Mouse (Mus musculus) spleen, postnatal 36 days (tissue): ENCODE results near the gene Echdc2.
"Not testable (repeated sequence)": the region's sequence is repeated elsewhere in the genome, so short reads cannot be mapped to it uniquely, and the experiment has no call there.

ENCODE experiments used
- DNase-seq, 2 experiments: peaks; one replicate each; pipeline ENCODE4 v3.0.0; 2022; ENCODE audit warnings: low spot score in 2 of 2, mixed read lengths in 1 of 2

Gene Echdc2

GRCm38 (mm10) chr4:108165152-108165895, at the start of gene Echdc2:
TSS of gene Echdc2 (plus strand) at chr4:108165437.
- DNase-seq: no peak

DNA sequence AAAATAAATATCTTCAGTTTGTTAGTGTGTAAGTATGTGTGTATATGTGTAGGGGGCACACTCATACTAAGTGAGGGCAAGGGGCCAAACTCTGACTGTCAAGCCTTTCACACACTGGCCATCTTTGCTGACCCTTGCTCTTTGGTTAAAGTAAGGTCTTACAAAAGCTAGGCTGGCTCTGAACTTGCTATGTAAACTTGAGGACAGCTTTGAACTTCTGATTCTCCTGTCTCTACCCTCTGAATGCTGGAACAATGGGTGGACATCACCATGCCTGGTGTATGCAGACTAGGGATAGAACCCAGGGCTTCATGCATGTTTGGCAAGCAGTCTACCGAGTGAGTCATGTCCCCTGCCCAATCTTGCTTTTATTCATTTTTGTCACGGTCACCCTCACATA, 48.8 kb upstream of the Echdc2 start:
- no peak for DNase-seq

GRCm38 (mm10) chr4:108117488-108117887, 47.7 kb upstream of the Echdc2 start:
- no peak for DNase-seq

DNA sequence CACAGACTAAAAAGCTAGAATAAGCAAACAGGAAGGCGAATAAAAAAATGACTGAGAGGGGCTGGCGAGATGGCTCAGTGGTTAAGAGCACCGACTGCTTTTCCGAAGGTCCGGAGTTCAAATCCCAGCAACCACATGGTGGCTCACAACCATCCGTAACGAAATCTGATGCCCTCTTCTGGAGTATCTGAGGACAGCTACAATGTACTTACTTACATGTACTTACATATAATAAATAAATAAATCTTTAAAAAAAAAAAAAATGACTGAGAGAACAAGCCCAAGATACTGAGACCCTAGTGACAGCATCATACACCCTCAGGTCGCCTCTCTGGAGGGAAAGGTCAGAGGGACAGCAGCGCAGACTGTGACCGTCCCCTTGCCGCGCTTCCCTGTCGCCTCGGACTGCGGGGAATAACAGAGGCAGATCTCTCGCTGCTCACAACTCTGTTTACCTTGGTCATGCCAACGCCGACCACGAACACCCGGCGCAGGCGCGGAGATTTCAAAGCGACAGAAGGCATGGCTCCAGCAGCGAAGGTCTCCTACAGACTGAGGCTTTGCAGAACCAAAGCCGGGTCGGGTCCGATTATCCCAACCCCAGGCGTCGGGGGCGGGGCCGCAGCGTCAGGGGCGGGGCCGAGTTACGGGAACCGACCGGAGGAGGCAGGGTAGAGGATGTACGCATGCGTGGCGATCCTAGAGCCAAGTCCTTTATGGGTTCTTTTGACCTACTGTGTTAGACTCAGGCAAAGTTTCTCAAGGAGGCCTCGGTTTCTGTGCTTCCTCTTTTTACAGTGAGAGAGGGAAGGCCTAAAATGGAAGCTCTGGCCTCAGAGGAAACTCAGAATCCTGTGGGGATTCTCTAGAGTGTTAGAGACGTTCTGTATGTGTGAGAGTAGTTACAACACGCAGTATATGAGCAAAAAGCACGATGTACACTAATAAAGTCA, 47.0 kb upstream of the Echdc2 start:
- peak; percentile 90 to 93 for DNase-seq

DNA sequence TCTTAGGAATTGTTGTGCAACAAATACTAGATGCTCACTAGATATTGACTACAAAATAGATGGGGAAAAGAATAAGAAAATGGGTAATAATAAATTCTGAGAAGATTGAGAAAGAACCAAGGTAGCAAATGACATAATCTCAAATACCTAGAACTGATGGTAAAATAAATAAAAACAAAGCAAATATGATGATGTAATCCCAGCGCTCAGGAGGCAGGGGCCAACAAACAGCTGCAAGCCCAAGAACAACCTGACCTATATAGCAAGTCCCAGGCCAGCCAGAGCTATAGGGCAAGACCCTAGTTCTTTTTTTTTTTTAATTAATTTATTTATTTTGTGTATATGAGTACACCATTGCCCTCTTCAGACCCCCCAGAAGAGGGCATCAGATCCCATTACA, 41.1 kb upstream of the Echdc2 start:
- DNase-seq: no peak

DNA sequence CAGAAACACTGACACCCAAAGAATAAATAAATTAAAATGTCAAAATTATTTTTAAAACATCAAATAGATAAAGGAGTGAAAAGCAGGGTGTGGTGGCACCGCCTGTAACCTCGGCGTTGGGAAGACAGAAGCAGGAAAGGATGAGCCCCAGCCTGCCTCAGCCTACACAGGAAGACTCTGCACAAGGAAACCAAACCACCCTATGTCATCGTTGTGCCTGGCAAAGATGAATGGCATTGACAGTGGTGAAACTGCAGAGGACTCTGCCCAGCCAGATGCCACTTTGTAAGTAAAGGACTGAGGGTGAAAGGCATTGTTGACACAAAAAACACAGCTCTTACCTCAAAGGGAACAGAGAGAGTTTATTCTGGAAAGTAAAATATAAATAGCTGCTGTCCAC, 39.0 kb upstream of the Echdc2 start:
- no peak for DNase-seq

DNA sequence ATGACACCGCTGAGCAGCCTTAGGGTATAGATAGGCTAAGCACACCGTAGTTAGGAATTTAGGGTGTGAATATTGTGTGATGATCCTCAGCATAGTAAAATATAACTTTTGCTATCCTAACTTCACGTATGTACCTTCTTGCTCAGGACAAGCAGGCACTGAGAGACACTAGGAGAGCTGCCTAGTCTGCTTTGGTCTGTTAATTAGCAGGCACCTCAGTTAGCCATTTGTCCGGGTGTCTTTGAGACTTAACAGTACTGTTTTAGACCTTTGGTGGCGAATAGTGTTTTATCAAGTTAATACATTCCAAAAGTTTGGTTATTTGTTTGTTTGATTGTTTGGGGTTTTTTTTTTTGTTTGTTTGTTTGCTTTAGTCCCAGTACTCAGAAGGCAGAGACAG, 37.7 kb upstream of the Echdc2 start:
- no peak for DNase-seq

DNA sequence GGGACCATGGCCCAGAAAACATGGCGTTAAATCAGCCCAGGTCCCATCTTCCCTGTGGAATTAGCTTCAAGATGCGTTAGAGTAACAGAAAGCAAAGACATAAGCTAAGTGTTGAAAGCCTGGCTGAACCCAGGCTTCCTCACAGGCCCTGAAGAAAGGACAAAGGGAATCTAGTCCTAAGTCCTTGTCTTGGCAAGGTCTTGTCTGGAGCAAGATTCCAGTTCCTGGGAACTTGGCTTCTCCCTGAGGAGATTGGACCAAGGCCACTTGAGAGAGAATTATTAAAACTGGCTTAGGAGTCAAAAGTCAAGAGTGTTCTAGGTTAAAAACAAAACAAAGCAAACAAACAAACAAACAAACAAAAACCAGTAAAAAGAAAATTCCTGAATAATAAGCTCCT, 36.9 kb upstream of the Echdc2 start:
- no peak for DNase-seq

DNA sequence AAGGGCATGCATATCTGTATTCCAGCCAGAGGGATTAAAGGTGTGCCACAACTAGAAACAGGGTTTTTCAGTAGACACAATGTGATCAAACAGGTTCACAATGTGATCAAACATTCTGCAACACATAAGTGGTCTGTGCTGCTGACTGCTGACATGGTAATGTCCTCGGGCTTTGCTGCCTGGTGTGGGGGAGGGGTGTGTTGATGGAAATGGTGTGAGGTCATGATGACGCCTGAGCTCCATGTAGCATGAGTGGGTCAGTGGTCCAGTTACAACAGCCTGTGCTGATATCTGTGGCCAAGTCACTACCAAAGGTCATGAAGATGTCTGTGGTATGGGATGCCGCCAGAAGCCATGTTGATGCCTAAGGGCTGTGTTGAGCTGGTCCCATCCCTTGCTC, 34.8 kb upstream of the Echdc2 start:
- DNase-seq: no peak

GRCm38 (mm10) chr4:108136938-108137337, 28.3 kb upstream of the Echdc2 start:
- no peak for DNase-seq

DNA sequence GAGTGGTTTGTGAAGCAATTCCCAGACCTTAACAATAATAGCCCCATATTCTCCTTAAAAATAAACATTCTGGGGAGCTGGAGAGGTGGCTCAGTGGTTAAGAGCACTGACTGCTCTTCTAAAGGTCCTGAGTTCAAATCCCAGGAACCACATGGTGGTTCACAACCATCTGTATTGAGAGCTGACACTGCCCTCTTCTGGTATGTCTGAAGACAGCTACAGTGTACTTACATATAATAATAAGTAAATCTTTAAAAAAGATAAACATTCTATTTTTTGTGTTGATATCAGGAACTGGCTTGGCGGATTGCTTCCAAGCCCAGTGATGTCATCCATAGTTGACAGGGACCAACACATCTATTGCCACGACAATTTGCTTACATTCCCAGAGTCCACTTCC, 22.1 kb upstream of the Echdc2 start:
- not testable (repeated sequence) for DNase-seq

DNA sequence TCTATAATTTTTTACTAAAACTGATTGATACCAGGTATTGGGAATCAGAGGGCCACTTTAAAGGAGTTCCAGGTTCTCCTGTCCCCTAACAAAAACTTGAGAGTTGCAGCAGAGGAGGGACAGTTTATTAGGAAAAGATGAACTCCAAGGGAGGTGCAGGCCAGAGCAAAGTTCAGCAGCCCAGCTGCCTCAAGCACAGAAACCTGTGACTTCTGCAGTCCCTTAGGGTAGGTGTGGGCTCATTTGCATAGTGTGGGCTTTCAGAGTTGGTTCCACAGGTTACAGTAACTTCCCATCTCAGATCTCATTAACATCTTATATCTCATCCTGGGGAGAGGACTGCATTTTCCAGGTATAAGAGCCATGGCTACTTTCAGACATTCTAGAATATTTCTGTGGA, 21.5 kb upstream of the Echdc2 start:
- DNase-seq: no peak

GRCm38 (mm10) chr4:108144880-108145279, 20.4 kb upstream of the Echdc2 start, which contains the start of gene Scp2:
TSS of gene Scp2 (minus strand) at chr4:108144998.
- no peak for DNase-seq

GRCm38 (mm10) chr4:108145554-108145953, 19.7 kb upstream of the Echdc2 start:
- not testable (repeated sequence) for DNase-seq

DNA sequence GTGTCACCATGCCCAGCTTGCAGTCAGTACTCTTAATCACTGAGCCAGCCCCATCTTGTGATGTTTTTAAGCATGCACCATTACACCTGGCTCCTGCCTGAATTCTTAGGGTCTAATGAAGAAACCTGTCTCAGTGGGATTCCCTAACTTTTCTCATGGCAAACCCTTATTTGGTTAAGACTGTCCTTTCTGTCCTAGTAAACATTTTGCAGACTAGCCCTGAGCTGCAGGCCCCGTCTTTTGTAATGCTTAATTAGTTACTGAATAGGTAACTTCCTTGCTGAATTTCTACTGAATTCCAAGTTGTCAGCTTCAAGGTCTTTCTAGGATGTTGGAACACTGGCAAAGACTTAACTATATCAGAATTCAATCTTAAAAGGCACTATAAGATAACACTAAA, 10.1 kb upstream of the Echdc2 start:
- DNase-seq: not testable (repeated sequence)

- no peak for DNase-seq
Measured at GRCm38 (mm10) chr4:108161936-108162335, 3.3 kb upstream of the Echdc2 start.

DNA sequence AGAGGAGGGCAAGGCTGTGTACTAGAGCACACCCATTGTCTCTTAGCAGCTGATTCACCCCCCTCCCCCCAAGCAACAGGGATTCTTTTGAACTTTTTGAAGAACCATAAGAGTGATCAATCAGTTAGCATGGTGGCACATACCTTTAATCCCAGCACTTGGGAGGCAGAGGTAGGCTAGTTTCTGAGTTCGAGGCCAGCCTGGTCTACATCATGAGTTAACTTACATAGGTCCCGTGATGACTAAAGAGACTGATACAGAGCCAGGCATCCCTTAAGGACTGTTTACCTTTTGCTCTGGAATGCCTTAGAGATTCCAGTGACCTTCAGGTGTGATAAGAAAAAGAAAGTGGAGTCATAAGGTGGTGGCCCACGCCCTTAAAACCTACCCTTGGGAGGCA, 1.9 kb upstream of the Echdc2 start:
- DNase-seq: no peak

DNA sequence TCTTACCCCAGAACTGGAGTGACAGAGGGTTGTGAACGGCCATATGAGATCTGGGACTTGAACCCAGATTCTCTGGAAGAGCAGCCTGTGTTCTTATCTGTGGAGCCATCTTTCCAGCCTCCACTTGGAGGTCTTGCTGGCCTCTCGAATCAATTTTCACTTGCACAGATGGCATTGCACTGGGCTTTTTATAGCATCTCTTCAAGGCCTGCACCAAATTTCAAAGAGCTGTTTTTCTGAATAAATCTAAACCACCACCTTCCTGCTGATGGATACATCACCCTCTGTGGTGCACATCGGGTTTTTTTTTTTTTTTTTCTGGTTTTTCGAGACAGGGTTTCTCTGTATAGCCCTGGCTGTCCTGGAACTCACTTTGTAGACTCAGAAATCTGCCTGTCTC, 1.6 kb downstream of the Echdc2 start:
- DNase-seq: no peak

DNA sequence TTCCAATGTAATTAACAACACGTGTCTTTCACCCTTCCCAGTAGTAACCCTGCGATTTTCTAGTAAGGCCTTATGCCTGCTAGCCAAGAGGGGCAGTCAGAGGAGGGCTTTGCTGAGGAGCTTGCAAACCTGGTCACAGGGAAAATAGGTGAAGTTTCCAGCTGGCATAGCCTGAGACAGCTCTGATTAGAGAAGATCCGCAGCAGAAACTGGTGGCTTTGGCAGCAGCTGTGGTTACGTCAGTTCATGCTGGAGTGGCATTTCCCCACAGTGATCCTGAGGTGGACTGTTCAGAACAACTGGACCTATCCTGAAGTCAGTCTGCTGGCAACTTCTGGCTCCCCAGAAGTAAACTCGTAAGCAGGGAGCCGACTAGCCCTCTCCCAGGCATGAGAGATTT, 2.8 kb downstream of the Echdc2 start:
- DNase-seq: no peak

- DNase-seq: no peak
Measured at GRCm38 (mm10) chr4:108182278-108182677, 17.0 kb downstream of the Echdc2 start.

- DNase-seq: no peak
Measured at GRCm38 (mm10) chr4:108192821-108193323, 27.6 kb downstream of the Echdc2 start.

GRCm38 (mm10) chr4:108196277-108196855, 31.1 kb downstream of the Echdc2 start:
- DNase-seq: no peak
